10 mouse cellular contexts compared by ENCODE assay signal in the genomic region with DNA sequence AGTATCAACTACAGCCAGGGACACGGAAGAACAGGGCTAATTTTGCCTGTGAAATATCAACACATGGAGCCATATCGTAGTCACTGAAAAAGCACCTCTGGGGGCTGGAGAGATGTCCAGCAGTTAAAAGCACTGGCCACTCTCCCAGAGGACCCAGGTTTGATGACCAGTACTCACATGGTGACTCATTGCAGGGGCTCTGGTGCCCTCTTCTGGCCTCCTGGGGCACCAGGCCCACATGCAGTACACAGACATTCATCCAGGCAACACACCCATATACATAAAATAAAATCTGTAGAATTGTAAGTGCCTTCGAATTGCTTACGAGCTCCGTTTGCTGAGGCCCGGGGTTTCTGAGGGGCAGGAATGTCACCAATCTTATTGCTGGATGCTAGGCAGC. TPM values are rescaled to one million over a fixed set of nuclear protein-coding genes. Genes with fewer than 3 reads are reported as not detected.
DNase-seq lines count a peak whose midpoint lies in the region; TF ChIP-seq lines count a peak whose summit lies in the region.
"Had no signal": no experiment of that assay in that cellular context is flagged by ENCODE, and none has a peak within 500 bp of the region (broad histone marks: within the 10 kb centered on the region; RNA-seq: fewer than 3 reads in every experiment).

No protein-coding gene starts in this region.

- TF ChIP-seq CTCF in left cerebral cortex, adult 2 months (IDR thresholded peaks at IDR 0.05) = peak; percentile 40
- peak; percentile 42; the same call in 1 of the 2 replicates for TF ChIP-seq CTCF in brain, embryonic 14.5 days (IDR thresholded peaks at IDR 0.05; ENCODE audit: borderline replicate concordance, extremely low read depth, insufficient read depth, insufficient read length)

- DNase-seq in embryo, embryonic 10 days (ENCODE audit: low spot score) = peak; percentile 43
- no peak for DNase-seq in embryo, embryonic 9.5 days (ENCODE audit: extremely low spot score)
- DNase-seq in left cerebral cortex, adult 2 months (ENCODE audit: extremely low spot score in 1 of 2, low spot score in 2 of 2) = no peak
- no peak for DNase-seq in left cerebral cortex, postnatal 36 days (ENCODE audit: low spot score in 2 of 2)
- DNase-seq in 3T3-L1 (ENCODE audit: low read depth, low spot score) = peak; percentile 71
- DNase-seq in brain, embryonic 14.5 days (ENCODE audit: low read depth) = no peak
- no peak for DNase-seq in ovary, postnatal 10 days (ENCODE audit: low spot score)
- no peak for DNase-seq in cerebellum, adult 9-11 months
- DNase-seq: lung, postnatal 10 days had no signal

- H3K27ac ChIP-seq in left cerebral cortex, adult 2 months = no peak overlapping the region
- H3K27ac ChIP-seq: embryonic facial prominence, embryonic 15.5 days had no signal

- no peak overlapping the region for H3K4me3 ChIP-seq in left cerebral cortex, adult 2 months
- H3K4me3 ChIP-seq: embryonic facial prominence, embryonic 15.5 days had no signal

- no peak for TF ChIP-seq POLR2A in brain, embryonic 14.5 days (IDR thresholded peaks at IDR 0.05; ENCODE audit: borderline replicate concordance, extremely low read depth, insufficient read depth, insufficient read length, poor library complexity, severe bottlenecking)

- intact Hi-C loops in left cerebral cortex, adult 2 months (cut with DNase I) = no loop called here
- intact Hi-C loops in left cerebral cortex, postnatal 36 days (cut with DNase I) = no loop called here

RNA-seq across cellular contexts. Expression of gene Anks6, which starts 10.3 kb away (rescaled TPM):
- 10 to 100 TPM; 21.2 to 24.1 TPM for total RNA-seq in left cerebral cortex, adult 2 months (2021)
- total RNA-seq in left cerebral cortex, postnatal 36 days (2021) = 10 to 100 TPM; 14.7 to 21.2 TPM
- 17.2 and 17.3 TPM in 2 replicates for polyA plus RNA-seq in brain, embryonic 14.5 days (2012; rRNA removed)

RNA-seq across cellular contexts. Expression of gene Galnt12, which starts 44.7 kb away (rescaled TPM):
- total RNA-seq in left cerebral cortex, adult 2 months (2021) = under 1 TPM; 0.77 to 0.86 TPM
- total RNA-seq in left cerebral cortex, postnatal 36 days (2021) = 1 to 10 TPM in 1 of 2 experiments, under 1 TPM in 1; 0.72 to 1.1 TPM
- polyA plus RNA-seq in brain, embryonic 14.5 days (2012; rRNA removed) = 1.5 and 2.1 TPM in 2 replicates

RNA-seq across cellular contexts. Expression of gene Gabbr2, which starts 55.3 kb away (rescaled TPM):
- 100 to 1,000 TPM; 258 to 266 TPM for total RNA-seq in left cerebral cortex, adult 2 months (2021)
- total RNA-seq in left cerebral cortex, postnatal 36 days (2021) = 100 to 1,000 TPM; 253 to 276 TPM
- polyA plus RNA-seq in brain, embryonic 14.5 days (2012; rRNA removed) = 10.2 and 25.0 TPM in 2 replicates

Comparison
In these comparisons a context has a peak if more than half of its experiments do, and no peak if none do; other contexts are left out.
1. DNase-seq: peak in embryo, embryonic 10 days (single experiment) and 3T3-L1 (single experiment); none in embryo, embryonic 9.5 days (single experiment), left cerebral cortex, adult 2 months (0 of 2), left cerebral cortex, postnatal 36 days (0 of 2), brain, embryonic 14.5 days (single experiment), ovary, postnatal 10 days (single experiment) and cerebellum, adult 9-11 months (single experiment).